Mouse (Mus musculus): ENCODE data around the gene Gm10799. TPM values are rescaled to one million over a fixed set of nuclear protein-coding genes. Genes with fewer than 3 reads are reported as not detected.

The Gm10799 gene
- polyA plus RNA-seq, 1 experiment from 2014 or later: not detected

GRCm38 (mm10) chr2:104041632-104042031 is 26.7 kb downstream of the Gm10799 start:
- Histone ChIP-seq H3K9ac (no peak overlapping the region), H3K4me2 (no peak overlapping the region), H3K27me3 (replicated peaks) (no peaks in the 10 kb centered on the region), H3K36me3 (peaks cover 68% of the 10 kb centered on the region), H3K9me3 (no peaks in the 10 kb centered on the region), H3K4me1 (peaks cover 6% of the 10 kb centered on the region; the same call in 1 of the 2 replicates), H3K4me3 (no peak overlapping the region), H3K27ac (replicated peaks) (no peak overlapping the region)
- no peak for ATAC-seq (ENCODE audit: extremely low read depth, insufficient number of reproducible peaks, low FRiP score, low TSS enrichment)
- WGBS: 60% methylated on average over 5 of the region's 5 CpGs

- H3K9me3 ChIP-seq: no peaks in the 10 kb centered on the region
- H3K4me3 ChIP-seq: no peak overlapping the region
- no peak overlapping the region for H3K9ac ChIP-seq
- WGBS: 70% methylated on average over 2 of the region's 2 CpGs
- no peaks in the 10 kb centered on the region for H3K27me3 ChIP-seq (replicated peaks)
- H3K4me2 ChIP-seq: no peak overlapping the region
- H3K36me3 ChIP-seq: peaks cover 77% of the 10 kb centered on the region
- ATAC-seq (ENCODE audit: extremely low read depth, insufficient number of reproducible peaks, low FRiP score, low TSS enrichment): no peak
- no peak overlapping the region for H3K27ac ChIP-seq (replicated peaks)
- H3K4me1 ChIP-seq: 0 out of 2 replicates have a peak, but pooled peaks cover 4% of the 10 kb centered on the region
Observed at GRCm38 (mm10) chr2:104038236-104038635, 30.1 kb downstream of the Gm10799 start.

DNA sequence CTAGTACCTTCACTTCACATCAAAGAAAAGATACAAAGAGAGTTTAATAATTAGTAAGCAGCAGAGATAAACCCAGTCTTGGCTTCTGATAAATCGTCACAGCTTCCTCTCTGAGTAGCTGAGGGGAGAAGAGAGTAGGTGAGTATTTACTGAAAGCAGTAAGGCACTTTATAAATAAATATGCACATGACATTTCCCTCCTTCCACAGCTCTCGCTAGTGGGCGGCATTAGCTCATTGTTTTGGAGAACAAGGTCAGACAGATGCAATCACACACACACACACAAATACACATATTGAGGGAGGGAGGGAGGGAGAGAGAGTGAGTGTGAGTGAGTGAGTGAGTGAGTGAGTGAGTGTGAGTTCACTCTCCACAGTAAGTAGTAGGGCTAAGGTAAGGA is 32.0 kb downstream of the Gm10799 start:
- Histone ChIP-seq H3K4me3 (no peak overlapping the region), H3K36me3 (peaks cover 79% of the 10 kb centered on the region), H3K27ac (replicated peaks) (no peak overlapping the region), H3K4me1 (0 out of 2 replicates have a peak, but pooled peaks cover 4% of the 10 kb centered on the region), H3K27me3 (replicated peaks) (no peaks in the 10 kb centered on the region), H3K9me3 (no peaks in the 10 kb centered on the region), H3K4me2 (no peak overlapping the region), H3K9ac (no peak overlapping the region)
- no peak for ATAC-seq (ENCODE audit: extremely low read depth, insufficient number of reproducible peaks, low FRiP score, low TSS enrichment)
- 72% methylated on average over 3 of the region's 3 CpGs for WGBS

- Histone ChIP-seq H3K9me3 (no peaks in the 10 kb centered on the region), H3K9ac (0 out of 2 replicates have a peak overlapping the region, but pooled peaks have one; percentile 37), H3K4me3 (no peak overlapping the region), H3K4me1 (peaks cover 6% of the 10 kb centered on the region), H3K36me3 (peaks cover 77% of the 10 kb centered on the region), H3K4me2 (no peak overlapping the region), H3K27ac (replicated peaks) (no peak overlapping the region), H3K27me3 (replicated peaks) (no peaks in the 10 kb centered on the region)
- ATAC-seq (ENCODE audit: extremely low read depth, insufficient number of reproducible peaks, low FRiP score, low TSS enrichment): no peak
- WGBS: 59% methylated on average over 6 of the region's 6 CpGs
Observed at GRCm38 (mm10) chr2:104035595-104035994, 32.8 kb downstream of the Gm10799 start.

- Histone ChIP-seq H3K27ac (replicated peaks) (no peak overlapping the region), H3K4me3 (no peak overlapping the region), H3K27me3 (replicated peaks) (no peaks in the 10 kb centered on the region), H3K4me1 (peaks cover 13% of the 10 kb centered on the region), H3K36me3 (peaks cover 75% of the 10 kb centered on the region), H3K9ac (no peak overlapping the region), H3K4me2 (no peak overlapping the region), H3K9me3 (no peaks in the 10 kb centered on the region)
- no peak for ATAC-seq (ENCODE audit: extremely low read depth, insufficient number of reproducible peaks, low FRiP score, low TSS enrichment)
- 30% methylated on average over 3 of the region's 3 CpGs for WGBS
Observed at GRCm38 (mm10) chr2:104034832-104035472, 33.4 kb downstream of the Gm10799 start.

- H3K27me3 ChIP-seq (replicated peaks): no peaks in the 10 kb centered on the region
- peaks cover 50% of the 10 kb centered on the region for H3K36me3 ChIP-seq
- no peaks in the 10 kb centered on the region for H3K9me3 ChIP-seq
- H3K27ac ChIP-seq (replicated peaks): no peak overlapping the region
- WGBS: 89% methylated on average over 3 of the region's 3 CpGs
- no peak overlapping the region for H3K4me3 ChIP-seq
- H3K4me1 ChIP-seq: peaks cover 32% of the 10 kb centered on the region
- ATAC-seq (ENCODE audit: extremely low read depth, insufficient number of reproducible peaks, low FRiP score, low TSS enrichment): no peak
- H3K9ac ChIP-seq: no peak overlapping the region
- H3K4me2 ChIP-seq: no peak overlapping the region
Observed at GRCm38 (mm10) chr2:104032056-104032455, 36.3 kb downstream of the Gm10799 start.

DNA sequence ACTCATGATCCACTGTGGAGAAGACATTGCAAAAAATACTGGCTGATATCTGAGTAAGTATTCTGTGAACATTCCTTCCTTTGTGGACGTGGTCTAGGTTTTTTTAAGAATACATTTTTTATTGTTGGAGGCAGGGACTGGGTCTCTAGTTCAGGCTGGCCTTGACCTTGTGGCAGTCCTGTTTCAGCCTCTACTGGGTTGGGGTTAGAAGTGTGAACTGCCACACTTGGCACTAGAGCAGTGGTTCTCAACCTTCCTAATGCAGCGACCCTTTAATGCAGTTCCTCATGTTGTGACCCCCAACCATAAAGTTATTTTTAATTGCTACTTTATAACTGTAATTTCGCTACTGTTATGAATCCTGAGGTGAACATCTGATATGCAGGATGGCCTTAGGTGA is 38.0 kb downstream of the Gm10799 start:
- peaks cover 33% of the 10 kb centered on the region for H3K4me1 ChIP-seq
- H3K4me2 ChIP-seq: peak overlapping the region; percentile 91; the same call in 1 of the 2 replicates
- no peaks in the 10 kb centered on the region for H3K27me3 ChIP-seq (replicated peaks)
- no peak overlapping the region for H3K4me3 ChIP-seq
- H3K9me3 ChIP-seq: no peaks in the 10 kb centered on the region
- ATAC-seq (ENCODE audit: extremely low read depth, insufficient number of reproducible peaks, low FRiP score, low TSS enrichment): no peak
- no peak overlapping the region for H3K27ac ChIP-seq (replicated peaks)
- 75% methylated on average over 3 of the region's 3 CpGs for WGBS
- peaks cover 35% of the 10 kb centered on the region for H3K36me3 ChIP-seq
- H3K9ac ChIP-seq: no peak overlapping the region

GRCm38 (mm10) chr2:104029074-104029473 is 39.3 kb downstream of the Gm10799 start:
- WGBS: 30% methylated on average over 2 of the region's 2 CpGs
- Histone ChIP-seq H3K9me3 (no peaks in the 10 kb centered on the region), H3K27ac (replicated peaks) (peak overlapping the region; percentile 77; the same call in 1 of the 2 replicates), H3K36me3 (peaks cover 23% of the 10 kb centered on the region), H3K27me3 (replicated peaks) (no peaks in the 10 kb centered on the region), H3K4me3 (peak overlapping the region; percentile 89), H3K9ac (peak overlapping the region; percentile 98), H3K4me1 (peaks cover 29% of the 10 kb centered on the region), H3K4me2 (peak overlapping the region; percentile 91)
- no peak for ATAC-seq (ENCODE audit: extremely low read depth, insufficient number of reproducible peaks, low FRiP score, low TSS enrichment)

- WGBS: under 1% methylated on average over 32 of the region's 32 CpGs
- Histone ChIP-seq H3K27ac (replicated peaks) (peak within 1 kb of the TSS; percentile 77), H3K4me3 (peak within 1 kb of the TSS; percentile 89), H3K9me3 (no peaks in the 10 kb centered on the region), H3K27me3 (replicated peaks) (no peaks in the 10 kb centered on the region), H3K36me3 (peaks cover 16% of the 10 kb centered on the region), H3K4me2 (peak within 1 kb of the TSS; percentile 91), H3K9ac (peak within 1 kb of the TSS; percentile 98), H3K4me1 (peaks cover 29% of the 10 kb centered on the region)
- ATAC-seq (ENCODE audit: extremely low read depth, insufficient number of reproducible peaks, low FRiP score, low TSS enrichment): 0 out of 2 replicates have a peak, but pooled peaks have one; percentile 51
Observed at GRCm38 (mm10) chr2:104028139-104028723, 40.1 kb downstream of the Gm10799 start, which contains the start of gene 4931422A03Rik. Gene 4931422A03Rik, minus strand, starts transcription at chr2:104028361.

DNA sequence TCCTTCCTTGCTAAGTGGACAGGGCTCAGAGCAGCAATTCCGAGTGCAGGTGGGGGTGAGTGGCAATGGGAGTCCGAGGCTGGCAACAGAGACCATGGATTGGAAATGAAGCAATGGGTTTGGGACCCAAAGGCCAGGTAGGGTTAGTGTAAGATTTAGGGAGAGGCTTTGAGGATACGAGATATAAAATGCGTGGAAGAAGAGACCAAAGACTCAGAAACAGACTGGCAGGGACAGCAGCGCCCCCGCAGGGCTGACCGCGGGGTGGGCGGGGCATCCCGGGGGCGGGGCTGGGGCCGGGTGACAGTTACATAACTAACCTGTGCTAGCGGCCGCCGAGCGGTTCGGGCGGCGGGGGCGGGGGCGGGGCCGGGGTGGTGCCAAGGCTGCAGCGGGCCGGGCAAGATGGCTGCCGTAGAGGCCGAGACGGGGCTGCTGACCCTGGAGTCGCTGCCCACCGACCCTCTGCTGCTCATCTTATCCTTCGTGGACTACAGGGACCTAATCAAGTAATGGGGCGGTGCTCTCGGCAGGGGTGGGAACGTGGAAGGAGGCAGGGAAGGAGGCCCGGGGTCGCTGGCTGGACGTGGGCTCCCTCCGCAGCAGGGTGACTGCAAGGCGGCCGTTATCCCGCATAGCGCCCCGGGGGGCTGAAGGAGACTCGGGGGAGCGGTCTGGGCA is 40.8 kb downstream of the Gm10799 start, which contains the start of gene Fbxo3:
Gene Fbxo3, plus strand, starts transcription at position 264 of the 681 bp plus-strand sequence.
- 1% methylated on average over 42 of the region's 44 CpGs for WGBS
- peaks cover 29% of the 10 kb centered on the region for H3K4me1 ChIP-seq
- peak; percentile 94 for ATAC-seq (ENCODE audit: extremely low read depth, insufficient number of reproducible peaks, low FRiP score, low TSS enrichment)

DNA sequence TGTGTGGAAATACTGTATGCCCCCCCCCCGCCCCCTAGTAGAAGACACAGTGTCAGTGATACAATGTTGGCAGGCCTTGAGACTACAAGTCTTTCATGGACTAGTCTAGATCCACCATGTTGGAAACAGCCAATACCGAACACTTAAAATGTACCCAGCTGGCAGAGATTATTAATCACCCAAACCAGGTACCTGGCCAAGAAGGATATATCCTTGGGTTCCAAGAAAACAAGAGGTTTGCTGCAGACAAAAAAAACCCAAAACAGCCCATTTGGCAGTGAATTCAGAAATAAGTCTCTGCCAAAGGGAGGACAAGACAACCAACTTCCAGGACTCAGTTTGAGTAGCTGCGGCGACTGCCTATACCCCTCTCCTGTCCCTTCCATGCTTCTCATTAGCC is 43.7 kb downstream of the Gm10799 start:
- ATAC-seq (ENCODE audit: extremely low read depth, insufficient number of reproducible peaks, low FRiP score, low TSS enrichment): no peak
- H3K9ac ChIP-seq: no peak overlapping the region
- WGBS: 89% methylated on average over 4 of the region's 4 CpGs

More for the DNA sequence above, 40.8 kb downstream of the Gm10799 start, which contains the start of gene Fbxo3:
- Histone ChIP-seq H3K36me3 (peaks cover 15% of the 10 kb centered on the region), H3K27ac (replicated peaks) (peak within 1 kb of the TSS; percentile 77), H3K9ac (peak within 1 kb of the TSS; percentile 98), H3K4me2 (peak within 1 kb of the TSS; percentile 91), H3K9me3 (no peaks in the 10 kb centered on the region), H3K27me3 (replicated peaks) (no peaks in the 10 kb centered on the region), H3K4me3 (peak within 1 kb of the TSS; percentile 89)

More for the DNA sequence above, 43.7 kb downstream of the Gm10799 start:
- Histone ChIP-seq H3K27ac (replicated peaks) (no peak overlapping the region), H3K27me3 (replicated peaks) (no peaks in the 10 kb centered on the region), H3K9me3 (no peaks in the 10 kb centered on the region), H3K4me3 (no peak overlapping the region), H3K4me1 (peaks cover 17% of the 10 kb centered on the region), H3K4me2 (no peak overlapping the region), H3K36me3 (no peaks in the 10 kb centered on the region)

Measured in heart, embryonic 13.5 days (tissue).